34 mouse cellular contexts compared by ENCODE assay signal in the genomic region with DNA sequence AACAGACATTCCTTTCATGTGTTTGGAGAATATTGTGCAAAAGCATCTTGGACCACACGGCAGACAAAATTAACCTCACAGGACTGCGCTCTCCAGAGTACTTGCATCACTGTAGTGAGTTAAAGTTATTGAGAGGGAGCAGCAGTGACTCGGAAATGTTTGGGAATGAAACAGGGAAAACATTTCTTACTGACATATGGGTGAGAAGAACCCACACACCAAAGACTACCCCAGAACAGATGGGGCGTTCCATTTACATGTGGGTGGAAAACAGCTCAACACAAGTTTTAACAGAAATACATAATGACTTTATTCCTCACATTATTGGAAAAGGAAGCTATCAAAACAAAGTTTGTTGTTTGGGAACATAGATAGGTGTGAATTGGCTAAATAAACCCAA. TPM values are rescaled to one million over a fixed set of nuclear protein-coding genes. Genes with fewer than 3 reads are reported as not detected.
DNase-seq lines count a peak whose midpoint lies in the region; ATAC-seq lines count a peak whose summit lies in the region.
"Had no signal": no experiment of that assay in that cellular context is flagged by ENCODE, and none has a peak within 500 bp of the region (broad histone marks: within the 10 kb centered on the region; RNA-seq: fewer than 3 reads in every experiment).

No protein-coding gene starts in this region.

- no peak overlapping the region for H3K27ac ChIP-seq in forebrain, embryonic 16.5 days (ENCODE audit: low read length)
- no peak overlapping the region for H3K27ac ChIP-seq in forebrain, embryonic 11.5 days (ENCODE audit: low read depth, low read length)
- no peak overlapping the region for H3K27ac ChIP-seq in liver, embryonic 11.5 days (ENCODE audit: low read depth, low read length)
- H3K27ac ChIP-seq in hindbrain, embryonic 13.5 days = no peak overlapping the region
- H3K27ac ChIP-seq: embryonic facial prominence, embryonic 10.5 days; embryonic facial prominence, embryonic 15.5 days; heart, adult 2 months; hindbrain, embryonic 14.5 days; liver, embryonic 13.5 days; stomach, embryonic 15.5 days had no signal

- WGBS in forebrain, embryonic 16.5 days = 74% methylated on average over 4 of the region's 4 CpGs
- 84% methylated on average over 4 of the region's 4 CpGs for WGBS in forebrain, embryonic 11.5 days
- 76% methylated on average over 4 of the region's 4 CpGs for WGBS in liver, embryonic 11.5 days
- 87% methylated on average over 4 of the region's 4 CpGs for WGBS in hindbrain, embryonic 13.5 days

- no peaks in the 10 kb centered on the region for H3K4me1 ChIP-seq in forebrain, embryonic 16.5 days (replicated peaks; ENCODE audit: control insufficient read depth, insufficient read depth, low read length)
- H3K4me1 ChIP-seq in forebrain, embryonic 11.5 days (replicated peaks; ENCODE audit: control insufficient read depth, insufficient read depth, low read length) = no peaks in the 10 kb centered on the region
- H3K4me1 ChIP-seq in liver, embryonic 11.5 days (replicated peaks; ENCODE audit: control insufficient read depth, insufficient read depth, low read length) = no peaks in the 10 kb centered on the region
- H3K4me1 ChIP-seq in hindbrain, embryonic 13.5 days (replicated peaks) = no peaks in the 10 kb centered on the region
- H3K4me1 ChIP-seq: embryonic facial prominence, embryonic 10.5 days; embryonic facial prominence, embryonic 15.5 days; heart, embryonic 12.5 days; liver, embryonic 13.5 days; stomach, embryonic 15.5 days had no signal

- no peak overlapping the region for H3K4me2 ChIP-seq in forebrain, embryonic 16.5 days (ENCODE audit: low read length)
- no peak overlapping the region for H3K4me2 ChIP-seq in forebrain, embryonic 11.5 days (ENCODE audit: low read depth, low read length, severe bottlenecking)
- H3K4me2 ChIP-seq in liver, embryonic 11.5 days = no peak overlapping the region
- H3K4me2 ChIP-seq in hindbrain, embryonic 13.5 days = no peak overlapping the region
- H3K4me2 ChIP-seq: embryonic facial prominence, embryonic 15.5 days; heart, embryonic 12.5 days; hindbrain, embryonic 14.5 days; liver, embryonic 13.5 days; stomach, embryonic 15.5 days had no signal

- peak; percentile 52 for ATAC-seq in forebrain, embryonic 16.5 days
- ATAC-seq in forebrain, embryonic 11.5 days (replicated peaks; ENCODE audit: low FRiP score) = no peak
- no peak for ATAC-seq in liver, embryonic 11.5 days (replicated peaks; ENCODE audit: low FRiP score)
- no peak for ATAC-seq in hindbrain, embryonic 13.5 days (ENCODE audit: low FRiP score)
- ATAC-seq: intestine, postnatal 0 days; lung, postnatal 0 days; Patski had no signal

- intact Hi-C loops in left cerebral cortex, postnatal 25 days (cut with DNase I) = no loop called here

- no peaks in the 10 kb centered on the region for H3K27me3 ChIP-seq in forebrain, embryonic 16.5 days (replicated peaks; ENCODE audit: control insufficient read depth, insufficient read depth, low read length)
- no peaks in the 10 kb centered on the region for H3K27me3 ChIP-seq in forebrain, embryonic 11.5 days (ENCODE audit: control insufficient read depth, insufficient read depth, low read length)
- no peaks in the 10 kb centered on the region for H3K27me3 ChIP-seq in liver, embryonic 11.5 days (replicated peaks; ENCODE audit: control insufficient read depth, insufficient read depth, low read length)
- H3K27me3 ChIP-seq in hindbrain, embryonic 13.5 days = no peaks in the 10 kb centered on the region
- H3K27me3 ChIP-seq: embryonic facial prominence, embryonic 15.5 days; heart, embryonic 12.5 days; liver, embryonic 13.5 days; stomach, embryonic 15.5 days had no signal

- no peaks in the 10 kb centered on the region for H3K9me3 ChIP-seq in forebrain, embryonic 16.5 days (ENCODE audit: control insufficient read depth, low read length)
- H3K9me3 ChIP-seq in forebrain, embryonic 11.5 days (ENCODE audit: control insufficient read depth, low read length) = no peaks in the 10 kb centered on the region
- no peaks in the 10 kb centered on the region; the same call in 1 of the 2 replicates for H3K9me3 ChIP-seq in liver, embryonic 11.5 days (ENCODE audit: control insufficient read depth, low read length)
- no peaks in the 10 kb centered on the region for H3K9me3 ChIP-seq in hindbrain, embryonic 13.5 days
- H3K9me3 ChIP-seq: embryonic facial prominence, embryonic 10.5 days; embryonic facial prominence, embryonic 15.5 days; heart, embryonic 12.5 days; liver, embryonic 13.5 days; stomach, embryonic 15.5 days had no signal

- DNase-seq in forebrain, embryonic 11.5 days (ENCODE audit: low spot score) = no peak
- peak; percentile 16 to 55 for DNase-seq in left cerebral cortex, postnatal 25 days (ENCODE audit: low spot score in 2 of 2)
- DNase-seq in left cerebral cortex, adult 11 months (ENCODE audit: low spot score) = no peak
- peak; percentile 9 to 38 for DNase-seq in layer of hippocampus, adult 8-10 months (ENCODE audit: low spot score in 2 of 2)
- DNase-seq in liver, embryonic 11.5 days (ENCODE audit: low spot score) = no peak
- DNase-seq: adrenal gland, postnatal 14 days; cerebellum, adult 8-10 months; cerebellum, postnatal 25 days; heart, adult 2 months; heart, postnatal 4 days; kidney, postnatal 14 days; left cerebral cortex, postnatal 4 days; liver, embryonic 13.5 days; lung, adult 18-20 months; midbrain, embryonic 14.5 days; right cerebral cortex, postnatal 25 days; thymus, postnatal 14 days had no signal

- no peaks in the 10 kb centered on the region for H3K36me3 ChIP-seq in forebrain, embryonic 16.5 days (ENCODE audit: control insufficient read depth, insufficient read depth)
- no peaks in the 10 kb centered on the region for H3K36me3 ChIP-seq in forebrain, embryonic 11.5 days (ENCODE audit: control insufficient read depth, insufficient read depth, low read length)
- no peaks in the 10 kb centered on the region for H3K36me3 ChIP-seq in liver, embryonic 11.5 days (ENCODE audit: control insufficient read depth, insufficient read depth, low read length)
- no peaks in the 10 kb centered on the region for H3K36me3 ChIP-seq in hindbrain, embryonic 13.5 days
- H3K36me3 ChIP-seq: embryonic facial prominence, embryonic 10.5 days; embryonic facial prominence, embryonic 15.5 days; G1E; heart, embryonic 12.5 days; liver, embryonic 13.5 days; stomach, embryonic 15.5 days had no signal

- H3K9ac ChIP-seq in forebrain, embryonic 16.5 days (replicated peaks; ENCODE audit: low read depth, low read length) = no peak overlapping the region
- H3K9ac ChIP-seq in forebrain, embryonic 11.5 days (ENCODE audit: low read length) = no peak overlapping the region
- H3K9ac ChIP-seq in liver, embryonic 11.5 days (ENCODE audit: low read depth, low read length) = no peak overlapping the region
- no peak overlapping the region for H3K9ac ChIP-seq in hindbrain, embryonic 13.5 days
- H3K9ac ChIP-seq: embryonic facial prominence, embryonic 15.5 days; heart, embryonic 12.5 days; hindbrain, embryonic 14.5 days; liver, embryonic 13.5 days; stomach, embryonic 15.5 days had no signal

- no peak overlapping the region for H3K4me3 ChIP-seq in forebrain, embryonic 16.5 days (replicated peaks; ENCODE audit: low read length)
- H3K4me3 ChIP-seq in forebrain, embryonic 11.5 days (ENCODE audit: low read depth, low read length) = no peak overlapping the region
- no peak overlapping the region for H3K4me3 ChIP-seq in liver, embryonic 11.5 days (ENCODE audit: low read depth, low read length)
- H3K4me3 ChIP-seq in hindbrain, embryonic 13.5 days = no peak overlapping the region
- H3K4me3 ChIP-seq: embryonic facial prominence, embryonic 10.5 days; embryonic facial prominence, embryonic 15.5 days; heart, adult 2 months; heart, embryonic 12.5 days; liver, embryonic 13.5 days; stomach, embryonic 15.5 days had no signal

RNA-seq across cellular contexts. Expression of a gene that starts 21.8 kb away (rescaled TPM):
- 40.5 and 52.7 TPM in 2 replicates for polyA plus RNA-seq in forebrain, embryonic 16.5 days (2015; fragmentation: Nextera tagmentation; extraction: Ambion mirVana)
- polyA plus RNA-seq in forebrain, embryonic 11.5 days (2014; fragmentation: Nextera tagmentation; extraction: Ambion mirVana) = 23.1 and 24.4 TPM in 2 replicates
- total RNA-seq in left cerebral cortex, postnatal 25 days (2021) = 10 to 100 TPM; 31.1 to 33.8 TPM
- 10 to 100 TPM; 15.1 to 21.9 (median 21.1) TPM for total RNA-seq in layer of hippocampus, adult 8-10 months (2022)
- polyA plus RNA-seq in liver, embryonic 11.5 days (2014; fragmentation: Nextera tagmentation; extraction: Ambion mirVana) = not detected in 2 replicates
- 78.6 and 80.9 TPM in 2 replicates for polyA plus RNA-seq in hindbrain, embryonic 13.5 days (2015; fragmentation: Nextera tagmentation; extraction: Ambion mirVana)
- total RNA-seq: gastrocnemius, adult 8-10 months; gastrocnemius, postnatal 4 days; heart, adult 2 months; heart, postnatal 4 days; monocyte, adult 5-6 weeks had no signal
- polyA plus RNA-seq: G1E; heart, adult 2 months; heart, postnatal 0 days; kidney, embryonic 14.5 days; lung, postnatal 0 days; Patski; urinary bladder, adult 2 months had no signal

Comparison
In these comparisons a context has a peak if more than half of its experiments do, and no peak if none do; other contexts are left out.
1. DNase-seq: peak in left cerebral cortex, postnatal 25 days (2 of 2) and layer of hippocampus, adult 8-10 months (2 of 2); none in forebrain, embryonic 11.5 days (single experiment), left cerebral cortex, adult 11 months (single experiment) and liver, embryonic 11.5 days (single experiment).
2. RNA of a gene that starts 21.8 kb away (polyA plus RNA-seq): 78.6 to 80.9 TPM in hindbrain, embryonic 13.5 days, 40.5 to 52.7 TPM in forebrain, embryonic 16.5 days and 23.1 to 24.4 TPM in forebrain, embryonic 11.5 days; not detected in liver, embryonic 11.5 days; every median in the first group is over 10 times any median in the second.